8 mouse cellular contexts compared by ENCODE assay signal in the genomic region with DNA sequence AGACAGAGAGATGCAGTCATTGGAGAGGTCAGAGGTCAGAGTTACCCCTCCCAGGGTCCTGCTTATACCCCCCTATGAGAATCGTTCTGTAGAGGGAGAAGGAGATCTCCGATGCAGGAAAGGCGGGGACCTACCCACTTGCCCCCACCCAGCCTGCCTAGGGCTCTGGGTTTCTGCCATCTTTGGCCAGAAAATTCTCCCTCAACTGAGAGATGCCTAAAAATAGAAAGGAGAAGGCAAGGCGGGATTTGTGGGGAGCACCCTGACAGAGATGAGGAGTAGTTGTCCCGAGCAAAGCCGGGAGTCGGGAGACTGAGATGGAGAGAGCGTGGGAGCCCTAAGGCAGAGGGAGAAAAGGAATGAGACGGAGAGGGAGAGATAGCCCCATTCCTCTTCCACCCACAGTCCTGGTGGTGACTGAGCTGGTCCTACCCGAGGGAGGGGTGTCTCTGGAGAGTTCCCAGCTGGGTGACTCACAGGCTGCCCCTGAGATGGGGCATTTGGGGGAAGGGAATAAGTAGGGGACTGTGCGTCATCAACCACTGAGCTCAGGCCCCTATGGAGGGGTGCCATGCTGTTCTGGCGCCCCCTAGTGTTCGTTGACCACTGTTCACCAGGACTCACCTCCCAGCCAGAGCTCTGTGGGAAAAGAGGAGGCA. TPM values are rescaled to one million over a fixed set of nuclear protein-coding genes. Genes with fewer than 3 reads are reported as not detected.
DNase-seq lines count a peak whose midpoint lies in the region; ATAC-seq and TF ChIP-seq lines count a peak whose summit lies in the region.

No protein-coding gene starts in this region.

- DNase-seq in CD8-positive naive resting alpha-beta T cell, adult 2 months (ENCODE audit: low read depth in 2 of 2, low spot score in 2 of 2): peak; percentile 56 to 63
- peak; percentile 53 for DNase-seq in c-Kit-positive CD71-positive TER-119-negative erythroid progenitor cells, embryonic 14.5 days (ENCODE audit: low read depth)
- peak; percentile 96 for DNase-seq in heart, postnatal 0 days (ENCODE audit: low spot score)
- peak; percentile 90 to 91 for DNase-seq in kidney, postnatal 4 days
- peak; percentile 87 for DNase-seq in liver, postnatal 0 days

- TF ChIP-seq EP300 in heart, postnatal 0 days (IDR thresholded peaks at IDR 0.05; ENCODE audit: low read depth): peak; percentile 66; the same call in 1 of the 2 replicates
- TF ChIP-seq EP300 in liver, postnatal 0 days (IDR thresholded peaks at IDR 0.05; ENCODE audit: low read depth): no peak

- no peak overlapping the region for H3K4me3 ChIP-seq in forebrain, embryonic 12.5 days (replicated peaks)
- peak overlapping the region; percentile 27 for H3K4me3 ChIP-seq in heart, postnatal 0 days (ENCODE audit: low read depth, low read length)
- H3K4me3 ChIP-seq in liver, postnatal 0 days (ENCODE audit: low read depth, low read length): no peak overlapping the region
- no peak overlapping the region for H3K4me3 ChIP-seq in neural tube, embryonic 14.5 days (ENCODE audit: low read depth, low read length)
- H3K4me3 ChIP-seq in testis, adult 2 months (ENCODE audit: control insufficient read depth, low read depth, low read length): no peak overlapping the region

- 44% methylated on average over 13 of the region's 13 CpGs for WGBS in forebrain, embryonic 12.5 days
- WGBS in heart, postnatal 0 days: 20% methylated on average over 13 of the region's 13 CpGs
- 36% methylated on average over 13 of the region's 13 CpGs for WGBS in liver, postnatal 0 days (ENCODE audit: insufficient replicate concordance)
- 50% methylated on average over 12 of the region's 13 CpGs for WGBS in neural tube, embryonic 14.5 days

- ATAC-seq in forebrain, embryonic 12.5 days (ENCODE audit: low FRiP score): peak; percentile 90
- peak; percentile 94 for ATAC-seq in heart, postnatal 0 days (ENCODE audit: insufficient read depth, low read depth)
- ATAC-seq in liver, postnatal 0 days: peak; percentile 43
- ATAC-seq in neural tube, embryonic 14.5 days (ENCODE audit: low read depth): peak; percentile 87

- no peak overlapping the region for H3K9ac ChIP-seq in forebrain, embryonic 12.5 days
- H3K9ac ChIP-seq in heart, postnatal 0 days (replicated peaks; ENCODE audit: low read depth, low read length): 0 out of 2 replicates have a peak overlapping the region, but pooled peaks have one; percentile 8
- no peak overlapping the region for H3K9ac ChIP-seq in liver, postnatal 0 days (replicated peaks)
- H3K9ac ChIP-seq in neural tube, embryonic 14.5 days (replicated peaks; ENCODE audit: low read depth, low read length): no peak overlapping the region

- no peaks in the 10 kb centered on the region for H3K9me3 ChIP-seq in forebrain, embryonic 12.5 days
- no peaks in the 10 kb centered on the region for H3K9me3 ChIP-seq in heart, postnatal 0 days (replicated peaks; ENCODE audit: control insufficient read depth, low read length)
- no peaks in the 10 kb centered on the region for H3K9me3 ChIP-seq in liver, postnatal 0 days (ENCODE audit: low read length)
- no peaks in the 10 kb centered on the region for H3K9me3 ChIP-seq in neural tube, embryonic 14.5 days (ENCODE audit: control insufficient read depth, low read length)

- H3K4me1 ChIP-seq in forebrain, embryonic 12.5 days: peaks cover 3% of the 10 kb centered on the region; the same call in 1 of the 2 replicates
- no peaks in the 10 kb centered on the region for H3K4me1 ChIP-seq in heart, postnatal 0 days (ENCODE audit: control insufficient read depth, insufficient read depth)
- peaks cover 19% of the 10 kb centered on the region; the same call in 1 of the 2 replicates for H3K4me1 ChIP-seq in liver, postnatal 0 days (ENCODE audit: insufficient read depth)
- H3K4me1 ChIP-seq in neural tube, embryonic 14.5 days (ENCODE audit: control insufficient read depth, insufficient read depth, low read length): no peaks in the 10 kb centered on the region
- no peaks in the 10 kb centered on the region; the same call in none of the 2 replicates for H3K4me1 ChIP-seq in testis, adult 2 months (ENCODE audit: control insufficient read depth, insufficient read depth, low read length)

- H3K4me2 ChIP-seq in forebrain, embryonic 12.5 days: no peak overlapping the region
- peak overlapping the region; percentile 50 for H3K4me2 ChIP-seq in heart, postnatal 0 days (ENCODE audit: low read depth, low read length)
- no peak overlapping the region for H3K4me2 ChIP-seq in liver, postnatal 0 days (ENCODE audit: low read depth, low read length)
- no peak overlapping the region for H3K4me2 ChIP-seq in neural tube, embryonic 14.5 days (ENCODE audit: low read depth, low read length)

- no peak for TF ChIP-seq POLR2A in testis, adult 2 months (IDR thresholded peaks at IDR 0.05; ENCODE audit: control insufficient read depth, low read depth, low read length)

- H3K27me3 ChIP-seq in forebrain, embryonic 12.5 days: no peaks in the 10 kb centered on the region
- H3K27me3 ChIP-seq in heart, postnatal 0 days (ENCODE audit: control insufficient read depth, insufficient read depth, low read length): no peaks in the 10 kb centered on the region
- H3K27me3 ChIP-seq in liver, postnatal 0 days (ENCODE audit: insufficient read depth, low read length): no peaks in the 10 kb centered on the region
- H3K27me3 ChIP-seq in neural tube, embryonic 14.5 days (ENCODE audit: control insufficient read depth, insufficient read depth, low read length): no peaks in the 10 kb centered on the region
- H3K27me3 ChIP-seq in testis, adult 2 months (ENCODE audit: control insufficient read depth, insufficient read depth, low read length): no peaks in the 10 kb centered on the region

- no peaks in the 10 kb centered on the region for H3K36me3 ChIP-seq in forebrain, embryonic 12.5 days (replicated peaks)
- no peaks in the 10 kb centered on the region; the same call in 1 of the 2 replicates for H3K36me3 ChIP-seq in heart, postnatal 0 days (replicated peaks; ENCODE audit: control insufficient read depth, insufficient read depth, low read length)
- H3K36me3 ChIP-seq in liver, postnatal 0 days (replicated peaks; ENCODE audit: insufficient read depth, low read length): no peaks in the 10 kb centered on the region
- no peaks in the 10 kb centered on the region for H3K36me3 ChIP-seq in neural tube, embryonic 14.5 days (ENCODE audit: control insufficient read depth, insufficient read depth, low read length)
- no peaks in the 10 kb centered on the region for H3K36me3 ChIP-seq in testis, adult 2 months (ENCODE audit: control insufficient read depth, insufficient read depth, low read length)

- H3K27ac ChIP-seq in forebrain, embryonic 12.5 days: no peak overlapping the region
- H3K27ac ChIP-seq in heart, postnatal 0 days (ENCODE audit: low read depth): peak overlapping the region; percentile 76
- no peak overlapping the region for H3K27ac ChIP-seq in liver, postnatal 0 days (ENCODE audit: low read depth)
- H3K27ac ChIP-seq in neural tube, embryonic 14.5 days (ENCODE audit: low read depth, low read length): no peak overlapping the region
- H3K27ac ChIP-seq in testis, adult 2 months (ENCODE audit: control insufficient read depth, insufficient read depth, low read depth, low read length): no peak overlapping the region

- peak; percentile 95 for TF ChIP-seq CTCF in heart, postnatal 0 days (IDR thresholded peaks at IDR 0.05; ENCODE audit: low read depth)
- peak; percentile 96 for TF ChIP-seq CTCF in liver, postnatal 0 days (IDR thresholded peaks at IDR 0.05; ENCODE audit: low read depth)
- peak; percentile 93 for TF ChIP-seq CTCF in testis, adult 2 months (IDR thresholded peaks at IDR 0.05; ENCODE audit: control insufficient read depth, insufficient read depth, insufficient replicate concordance, low read depth, low read length)

RNA-seq across cellular contexts. Expression of a gene that starts 5.6 kb away (rescaled TPM):
- 6.1 and 6.2 TPM in 2 replicates for polyA plus RNA-seq in forebrain, embryonic 12.5 days (2016; fragmentation: Nextera tagmentation; extraction: Ambion mirVana)
- 78.5 and 92.4 TPM in 2 replicates for total RNA-seq in heart, postnatal 0 days (2014; rRNA removed; ENCODE audit: low replicate concordance)
- 10.3 and 10.9 TPM in 2 replicates for polyA plus RNA-seq in heart, postnatal 0 days (2015; fragmentation: Nextera tagmentation; extraction: Ambion mirVana)
- 2.8 and 3.7 TPM in 2 replicates for polyA plus RNA-seq in liver, postnatal 0 days (2015; fragmentation: Nextera tagmentation; extraction: Ambion mirVana)
- polyA plus RNA-seq in neural tube, embryonic 14.5 days (2014; fragmentation: Nextera tagmentation; extraction: Ambion mirVana): 1.3 and 2.4 TPM in 2 replicates
- polyA plus RNA-seq in testis, adult 2 months (2012; rRNA removed): 6.7 and 6.9 TPM in 2 replicates

RNA-seq across cellular contexts. Expression of a gene that starts 31.2 kb away (rescaled TPM):
- polyA plus RNA-seq in forebrain, embryonic 12.5 days (2016; fragmentation: Nextera tagmentation; extraction: Ambion mirVana): 0.45 TPM in 1 of 2 replicates, not detected in the other
- total RNA-seq in heart, postnatal 0 days (2014; rRNA removed; ENCODE audit: low replicate concordance): not detected in 2 replicates
- polyA plus RNA-seq in heart, postnatal 0 days (2015; fragmentation: Nextera tagmentation; extraction: Ambion mirVana): 0.55 and 0.69 TPM in 2 replicates
- polyA plus RNA-seq in liver, postnatal 0 days (2015; fragmentation: Nextera tagmentation; extraction: Ambion mirVana): 74.6 and 75.7 TPM in 2 replicates
- polyA plus RNA-seq in neural tube, embryonic 14.5 days (2014; fragmentation: Nextera tagmentation; extraction: Ambion mirVana): 0.24 and 0.53 TPM in 2 replicates
- polyA plus RNA-seq in testis, adult 2 months (2012; rRNA removed): not detected in 2 replicates

RNA-seq across cellular contexts. Expression of a gene that starts 44.0 kb away (rescaled TPM):
- polyA plus RNA-seq in forebrain, embryonic 12.5 days (2016; fragmentation: Nextera tagmentation; extraction: Ambion mirVana): 112 and 118 TPM in 2 replicates
- 22.3 and 76.0 TPM in 2 replicates for total RNA-seq in heart, postnatal 0 days (2014; rRNA removed; ENCODE audit: low replicate concordance)
- 35.2 and 40.3 TPM in 2 replicates for polyA plus RNA-seq in heart, postnatal 0 days (2015; fragmentation: Nextera tagmentation; extraction: Ambion mirVana)
- 38.4 and 41.4 TPM in 2 replicates for polyA plus RNA-seq in liver, postnatal 0 days (2015; fragmentation: Nextera tagmentation; extraction: Ambion mirVana)
- 11.2 and 12.5 TPM in 2 replicates for polyA plus RNA-seq in neural tube, embryonic 14.5 days (2014; fragmentation: Nextera tagmentation; extraction: Ambion mirVana)
- 16.5 and 17.1 TPM in 2 replicates for polyA plus RNA-seq in testis, adult 2 months (2012; rRNA removed)

RNA-seq across cellular contexts. Expression of a gene that starts 48.3 kb away (rescaled TPM):
- polyA plus RNA-seq in forebrain, embryonic 12.5 days (2016; fragmentation: Nextera tagmentation; extraction: Ambion mirVana): 17.5 and 18.9 TPM in 2 replicates
- total RNA-seq in heart, postnatal 0 days (2014; rRNA removed; ENCODE audit: low replicate concordance): 38.5 and 65.3 TPM in 2 replicates
- 19.1 and 22.7 TPM in 2 replicates for polyA plus RNA-seq in heart, postnatal 0 days (2015; fragmentation: Nextera tagmentation; extraction: Ambion mirVana)
- 3.6 and 4.1 TPM in 2 replicates for polyA plus RNA-seq in liver, postnatal 0 days (2015; fragmentation: Nextera tagmentation; extraction: Ambion mirVana)
- 8.2 and 13.8 TPM in 2 replicates for polyA plus RNA-seq in neural tube, embryonic 14.5 days (2014; fragmentation: Nextera tagmentation; extraction: Ambion mirVana)
- 41.5 and 46.0 TPM in 2 replicates for polyA plus RNA-seq in testis, adult 2 months (2012; rRNA removed)

Comparison
In these comparisons a context has a peak if more than half of its experiments do, and no peak if none do; other contexts are left out.
1. ATAC-seq: peak in every context shown above with its lines; median percentile 94 in heart, postnatal 0 days; 90 in forebrain, embryonic 12.5 days; 87 in neural tube, embryonic 14.5 days; 43 in liver, postnatal 0 days.
2. RNA of a gene that starts 31.2 kb away (polyA plus RNA-seq): 74.6 to 75.7 TPM in liver, postnatal 0 days; 0.55 to 0.69 TPM in heart, postnatal 0 days, 0.45 TPM in forebrain, embryonic 12.5 days, 0.24 to 0.53 TPM in neural tube, embryonic 14.5 days and not detected in testis, adult 2 months; every median in the first group is over 10 times any median in the second.
3. Peak in every context shown above with its lines, with median percentiles within 50 percentile points of each other: DNase-seq and CTCF ChIP-seq.